Mouse (Mus musculus): Measurements from ENCODE around the gene Fam173b. TPM values are rescaled to one million over a fixed set of nuclear protein-coding genes. Genes with fewer than 3 reads are reported as not detected.
A peak's percentile ranks its signal among the peaks of the same experiment; 100 is the strongest.

Fam173b gene
- polyA plus RNA-seq, 1 experiment = 13.6 TPM

GRCm38 (mm10) chr15:31565184-31565583 is 36.5 kb upstream of the Fam173b start, which contains the start of gene Cmbl:
Cmbl (plus strand) TSS chr15:31565389.
- WGBS = 64% methylated on average over 5 of the region's 5 CpGs
- no peaks in the 10 kb centered on the region for H3K27me3 ChIP-seq (replicated peaks; ENCODE audit: control insufficient read depth, insufficient read depth, low read length)
- peak within 1 kb of the TSS; percentile 44 for H3K4me3 ChIP-seq (ENCODE audit: insufficient read depth, low read depth, low read length)
- TF ChIP-seq CTCF (conservative IDR thresholded peaks at IDR 0.05; ENCODE audit: insufficient read depth, insufficient read length, low read depth, low read length) (no peak), POLR2A (IDR thresholded peaks at IDR 0.05; ENCODE audit: low read depth, low read length) (no peak)
- peaks cover 17% of the 10 kb centered on the region for H3K4me1 ChIP-seq (ENCODE audit: control insufficient read depth, insufficient read depth, low read length)
- peak; percentile 76 for DNase-seq
- H3K36me3 ChIP-seq (ENCODE audit: control insufficient read depth, insufficient read depth, low read length) = no peaks in the 10 kb centered on the region
- H3K27ac ChIP-seq (ENCODE audit: insufficient read depth, low read depth, low read length) = peak within 1 kb of the TSS; percentile 99

DNA sequence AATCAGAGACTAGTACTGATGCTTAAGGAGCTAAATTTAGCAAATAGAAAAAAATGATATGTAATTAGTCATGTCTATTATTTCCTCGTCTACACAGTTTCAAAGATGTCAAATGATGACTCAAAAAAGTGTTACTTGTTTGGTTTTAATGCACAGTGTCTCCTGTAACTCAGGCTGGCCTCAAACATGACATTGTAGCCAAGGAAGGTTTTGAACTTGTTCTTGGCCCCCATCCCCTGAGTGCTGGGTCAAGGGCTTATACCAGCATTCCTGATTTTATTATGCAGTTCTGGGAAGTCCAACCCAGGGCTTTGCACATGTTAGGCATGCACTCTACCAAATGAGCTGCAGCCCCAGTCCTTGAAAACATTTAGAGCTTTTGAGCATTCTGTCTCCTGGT is 35.9 kb upstream of the Fam173b start:
- no peak overlapping the region; the same call in 1 of the 2 replicates for H3K4me3 ChIP-seq (ENCODE audit: insufficient read depth, low read depth, low read length)
- no peak for TF ChIP-seq CTCF (conservative IDR thresholded peaks at IDR 0.05; ENCODE audit: insufficient read depth, insufficient read length, low read depth, low read length)
- no peak for TF ChIP-seq POLR2A (IDR thresholded peaks at IDR 0.05; ENCODE audit: low read depth, low read length)
- H3K36me3 ChIP-seq (ENCODE audit: control insufficient read depth, insufficient read depth, low read length) = no peaks in the 10 kb centered on the region
- 49% methylated on average over 1 of the region's 1 CpGs for WGBS
- no peak for DNase-seq
- H3K27ac ChIP-seq (ENCODE audit: insufficient read depth, low read depth, low read length) = peak overlapping the region; percentile 99
- no peaks in the 10 kb centered on the region for H3K27me3 ChIP-seq (replicated peaks; ENCODE audit: control insufficient read depth, insufficient read depth, low read length)
- peaks cover 23% of the 10 kb centered on the region for H3K4me1 ChIP-seq (ENCODE audit: control insufficient read depth, insufficient read depth, low read length)

DNA sequence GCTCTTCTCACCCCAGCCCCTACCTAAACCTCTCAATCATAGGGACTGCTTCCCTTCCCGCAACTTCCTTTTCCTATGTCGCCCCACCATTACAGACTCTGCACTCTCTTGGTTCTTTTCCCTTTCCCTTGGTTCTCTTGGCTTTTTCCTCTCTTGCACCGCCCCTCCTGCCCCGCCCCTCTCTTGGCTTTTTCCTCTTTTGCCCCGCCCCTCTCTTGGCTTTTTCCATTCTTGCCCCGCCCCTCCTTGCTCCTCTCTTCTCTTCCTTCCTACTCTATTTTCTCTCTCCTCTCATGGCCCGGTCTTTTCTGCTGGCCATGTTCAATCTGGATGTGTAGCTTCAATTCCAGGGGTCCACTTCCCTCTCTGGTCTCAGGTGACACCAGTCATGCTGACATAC is 34.2 kb upstream of the Fam173b start:
- Histone ChIP-seq H3K27ac (ENCODE audit: insufficient read depth, low read depth, low read length) (peak overlapping the region; percentile 80), H3K36me3 (ENCODE audit: control insufficient read depth, insufficient read depth, low read length) (no peaks in the 10 kb centered on the region), H3K4me3 (ENCODE audit: insufficient read depth, low read depth, low read length) (no peak overlapping the region), H3K4me1 (ENCODE audit: control insufficient read depth, insufficient read depth, low read length) (peaks cover 31% of the 10 kb centered on the region), H3K27me3 (replicated peaks; ENCODE audit: control insufficient read depth, insufficient read depth, low read length) (no peaks in the 10 kb centered on the region)
- TF ChIP-seq CTCF (conservative IDR thresholded peaks at IDR 0.05; ENCODE audit: insufficient read depth, insufficient read length, low read depth, low read length) (no peak), POLR2A (IDR thresholded peaks at IDR 0.05; ENCODE audit: low read depth, low read length) (no peak)
- peak; percentile 54 for DNase-seq
- 72% methylated on average over 7 of the region's 7 CpGs for WGBS

DNA sequence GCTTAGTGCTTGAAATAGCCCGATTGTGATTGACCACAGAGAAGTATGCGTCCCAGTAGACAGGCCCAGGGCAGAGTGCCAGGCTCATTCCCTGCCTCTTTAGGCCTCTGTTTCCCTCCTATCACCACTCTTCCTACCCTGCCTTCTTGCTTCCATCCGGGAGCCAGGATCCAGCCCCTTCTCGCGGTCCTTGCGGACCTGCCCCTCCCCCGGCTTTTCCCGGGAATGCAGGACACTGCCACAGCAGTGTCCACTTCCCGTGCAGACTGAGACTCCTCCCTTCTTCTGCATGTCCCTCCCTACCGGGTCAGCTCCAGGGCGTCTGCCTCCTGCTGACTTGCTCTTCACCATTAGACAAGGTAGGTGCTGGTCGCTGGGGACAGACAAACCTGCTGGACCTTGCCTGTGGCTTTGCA is 33.1 kb upstream of the Fam173b start:
- WGBS = 16% methylated on average over 12 of the region's 12 CpGs
- peak; percentile 93 for DNase-seq

GRCm38 (mm10) chr15:31569325-31570022 is 32.2 kb upstream of the Fam173b start:
- Histone ChIP-seq H3K36me3 (ENCODE audit: control insufficient read depth, insufficient read depth, low read length) (no peaks in the 10 kb centered on the region), H3K27ac (ENCODE audit: insufficient read depth, low read depth, low read length) (peak overlapping the region; percentile 65), H3K27me3 (replicated peaks; ENCODE audit: control insufficient read depth, insufficient read depth, low read length) (no peaks in the 10 kb centered on the region), H3K4me3 (ENCODE audit: insufficient read depth, low read depth, low read length) (peak overlapping the region; percentile 29; the same call in 1 of the 2 replicates), H3K4me1 (ENCODE audit: control insufficient read depth, insufficient read depth, low read length) (peaks cover 27% of the 10 kb centered on the region)
- TF ChIP-seq CTCF (conservative IDR thresholded peaks at IDR 0.05; ENCODE audit: insufficient read depth, insufficient read length, low read depth, low read length) (no peak; the same call in 1 of the 2 replicates), POLR2A (IDR thresholded peaks at IDR 0.05; ENCODE audit: low read depth, low read length) (no peak)
- WGBS = 35% methylated on average over 9 of the region's 9 CpGs
- peak; percentile 95 for DNase-seq

More for the DNA sequence above, 33.1 kb upstream of the Fam173b start:
- no peaks in the 10 kb centered on the region for H3K27me3 ChIP-seq (replicated peaks; ENCODE audit: control insufficient read depth, insufficient read depth, low read length)
- peak overlapping the region; percentile 65 for H3K27ac ChIP-seq (ENCODE audit: insufficient read depth, low read depth, low read length)
- peak overlapping the region; percentile 38 for H3K4me3 ChIP-seq (ENCODE audit: insufficient read depth, low read depth, low read length)
- peak; percentile 64 for TF ChIP-seq POLR2A (IDR thresholded peaks at IDR 0.05; ENCODE audit: low read depth, low read length)
- no peak for TF ChIP-seq CTCF (conservative IDR thresholded peaks at IDR 0.05; ENCODE audit: insufficient read depth, insufficient read length, low read depth, low read length)
- H3K36me3 ChIP-seq (ENCODE audit: control insufficient read depth, insufficient read depth, low read length) = no peaks in the 10 kb centered on the region
- H3K4me1 ChIP-seq (ENCODE audit: control insufficient read depth, insufficient read depth, low read length) = peaks cover 30% of the 10 kb centered on the region

- Histone ChIP-seq H3K27me3 (replicated peaks; ENCODE audit: control insufficient read depth, insufficient read depth, low read length) (no peaks in the 10 kb centered on the region), H3K27ac (ENCODE audit: insufficient read depth, low read depth, low read length) (peak overlapping the region; percentile 24; the same call in 1 of the 2 replicates), H3K4me3 (ENCODE audit: insufficient read depth, low read depth, low read length) (no peak overlapping the region), H3K4me1 (ENCODE audit: control insufficient read depth, insufficient read depth, low read length) (peaks cover 18% of the 10 kb centered on the region), H3K36me3 (ENCODE audit: control insufficient read depth, insufficient read depth, low read length) (no peaks in the 10 kb centered on the region)
- TF ChIP-seq CTCF (conservative IDR thresholded peaks at IDR 0.05; ENCODE audit: insufficient read depth, insufficient read length, low read depth, low read length) (no peak), POLR2A (IDR thresholded peaks at IDR 0.05; ENCODE audit: low read depth, low read length) (no peak)
- WGBS = 74% methylated on average over 8 of the region's 8 CpGs
- DNase-seq = no peak
Measured at GRCm38 (mm10) chr15:31570959-31571358, 30.7 kb upstream of the Fam173b start.

DNA sequence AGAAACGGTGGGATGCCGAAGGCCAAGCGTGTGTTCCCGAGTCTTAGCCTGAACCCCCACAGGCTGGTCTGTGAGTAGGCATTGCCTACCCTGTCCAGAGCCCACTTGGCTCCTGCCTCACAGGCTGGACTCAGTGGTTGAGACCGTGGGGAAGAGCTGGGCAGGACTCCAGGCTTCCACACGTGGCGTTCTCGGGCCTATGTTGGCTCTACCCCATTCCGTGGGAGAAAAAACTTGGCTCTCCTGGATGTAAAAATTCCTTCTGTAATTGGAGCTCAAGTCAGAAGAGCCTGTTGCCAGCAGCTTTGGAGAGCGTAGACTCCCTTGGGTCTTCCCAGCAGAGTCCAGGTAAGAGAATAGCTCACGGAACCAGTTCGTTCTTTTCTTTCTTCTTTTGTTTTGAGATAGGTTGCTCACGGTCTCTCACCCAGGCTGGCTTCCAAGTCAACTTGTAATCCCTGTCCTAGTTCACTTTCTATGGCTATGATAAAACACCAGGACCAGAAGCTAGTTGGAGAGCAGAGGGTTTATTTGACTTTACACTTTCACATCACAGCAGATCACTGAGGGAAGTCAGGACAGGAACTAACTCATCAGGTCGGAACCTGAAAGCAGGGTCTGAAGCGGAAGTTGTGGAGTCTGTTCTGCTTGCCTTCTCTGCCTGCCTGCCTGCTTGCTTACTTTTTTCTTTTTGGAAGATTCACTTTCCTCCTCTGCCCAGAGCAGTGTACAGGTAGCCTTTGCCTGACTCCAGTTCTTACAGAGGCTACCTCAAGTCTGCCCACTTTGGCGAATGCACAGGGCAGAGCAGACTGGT is 29.5 kb upstream of the Fam173b start:
- Histone ChIP-seq H3K4me1 (ENCODE audit: control insufficient read depth, insufficient read depth, low read length) (peaks cover 18% of the 10 kb centered on the region), H3K27me3 (replicated peaks; ENCODE audit: control insufficient read depth, insufficient read depth, low read length) (no peaks in the 10 kb centered on the region), H3K4me3 (ENCODE audit: insufficient read depth, low read depth, low read length) (no peak overlapping the region), H3K27ac (ENCODE audit: insufficient read depth, low read depth, low read length) (no peak overlapping the region), H3K36me3 (ENCODE audit: control insufficient read depth, insufficient read depth, low read length) (no peaks in the 10 kb centered on the region)
- no peak for TF ChIP-seq POLR2A (IDR thresholded peaks at IDR 0.05; ENCODE audit: low read depth, low read length)
- no peak for TF ChIP-seq CTCF (conservative IDR thresholded peaks at IDR 0.05; ENCODE audit: insufficient read depth, insufficient read length, low read depth, low read length)
- peak; percentile 40 for DNase-seq
- WGBS = 74% methylated on average over 16 of the region's 16 CpGs
